Mouse (Mus musculus) midbrain, embryonic 10.5 days (tissue): ENCODE results near the gene Ugt2b38. TPM values are rescaled to one million over a fixed set of nuclear protein-coding genes. Genes with fewer than 3 reads are reported as not detected.
"Not testable (repeated sequence)": the region's sequence is repeated elsewhere in the genome, so short reads cannot be mapped to it uniquely, and the experiment has no call there.

Experiments used
- DNase-seq: peaks from one replicate; pipeline ENCODE4 v3.0.0-alpha.2; 2017; ENCODE audit warnings: low spot score
- H3K27ac ChIP-seq: fragments of 300-500 bp; sonication (generic); replicated peaks from 2 replicates; pipeline ENCODE4 v1.5.1; 2016; ENCODE audit warnings: mild to moderate bottlenecking
- H3K27me3 ChIP-seq: fragments of 300-500 bp; sonication (generic); 2 replicates; pipeline ENCODE4 v1.6.1; 2016; ENCODE audit warnings: low read depth, mild to moderate bottlenecking; ENCODE audit not compliant: poor library complexity, severe bottlenecking
- H3K36me3 ChIP-seq: fragments of 300-500 bp; sonication (generic); 2 replicates; pipeline ENCODE4 v1.6.1; 2016; ENCODE audit warnings: mild to moderate bottlenecking, moderate library complexity
- H3K4me1 ChIP-seq: fragments of 300-500 bp; sonication (generic); 2 replicates; pipeline ENCODE4 v1.6.1; 2016
- H3K4me3 ChIP-seq: fragments of 300-500 bp; sonication (generic); 2 replicates; pipeline ENCODE4 v1.5.1; 2016; ENCODE audit warnings: mild to moderate bottlenecking, moderate library complexity
- H3K9me3 ChIP-seq: fragments of 300-500 bp; sonication (generic); replicated peaks from 2 replicates; pipeline ENCODE4 v1.6.1; 2016; ENCODE audit warnings: mild to moderate bottlenecking
- WGBS: fragments of 180-500 bp; shearing (Covaris S2); methylation state at CpG from one replicate; pipeline ENCODE4 v1.1.7; 2016; 5-methylcytosine and 5-hydroxymethylcytosine counted together
- polyA plus RNA-seq: library from polyadenylated mRNA; unstranded; fragments of >200 nt; fragmentation: Nextera tagmentation; extraction: Ambion mirVana; gene quantifications from 2 replicates; pipeline ENCODE4 v1.2.1, GENCODE M21; 2016

The Ugt2b38 gene
- not detected in 2 replicates for polyA plus RNA-seq

DNA sequence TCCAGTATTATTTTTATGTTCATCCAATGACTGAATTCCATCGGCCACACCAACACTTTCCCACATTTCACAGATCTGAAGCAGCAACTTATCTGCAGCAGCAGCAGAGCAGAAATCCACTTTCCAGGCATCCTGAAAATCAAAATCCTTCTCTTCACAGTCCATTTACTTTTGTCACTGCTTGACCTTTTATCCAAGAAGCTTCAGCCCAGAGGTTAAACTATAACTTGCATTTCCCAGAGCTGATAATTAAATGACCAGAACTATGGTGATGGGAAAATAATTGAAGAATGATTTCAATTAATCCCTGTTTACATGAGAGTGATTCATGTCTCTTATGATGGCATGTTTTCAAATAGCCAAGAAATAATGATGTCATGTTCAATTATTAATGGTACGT is at the start of gene Ugt2b38:
Gene Ugt2b38 (minus strand): TSS at position 163 of the 400 bp plus-strand sequence.
- H3K9me3 ChIP-seq, H3K4me1 ChIP-seq, DNase-seq, H3K27ac ChIP-seq, H3K36me3 ChIP-seq, H3K4me3 ChIP-seq, H3K27me3 ChIP-seq: not testable (repeated sequence)
- WGBS, result 98% methylated on average over 2 of the region's 2 CpGs

DNA sequence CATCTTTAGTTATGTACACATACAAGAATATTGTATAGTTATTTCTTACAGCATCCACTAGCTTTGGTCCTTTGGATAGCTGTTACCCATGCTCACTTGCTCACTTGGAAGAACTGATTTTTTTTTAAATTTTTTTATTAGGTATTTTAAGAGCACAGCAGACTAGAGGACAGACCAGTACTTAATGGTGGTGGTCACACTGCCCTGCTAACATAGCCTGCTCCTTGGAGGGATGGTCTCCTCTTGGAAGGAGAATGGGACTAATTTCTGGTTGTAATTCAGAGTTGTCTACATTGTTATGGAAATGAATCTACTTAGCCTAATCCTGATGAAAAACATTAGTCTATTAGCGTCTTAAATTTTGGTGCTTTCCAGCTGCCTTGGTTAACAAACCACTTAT is 34.8 kb upstream of the Ugt2b38 start:
- no peaks in the 10 kb centered on the region for H3K4me1 ChIP-seq
- no peaks in the 10 kb centered on the region for H3K36me3 ChIP-seq
- no peaks in the 10 kb centered on the region for H3K27me3 ChIP-seq
- DNase-seq, result no peak
- no peak overlapping the region for H3K4me3 ChIP-seq
- no peak overlapping the region for H3K27ac ChIP-seq
- WGBS, result 20% methylated on average over 1 of the region's 1 CpGs
- H3K9me3 ChIP-seq, result no peaks in the 10 kb centered on the region

DNA sequence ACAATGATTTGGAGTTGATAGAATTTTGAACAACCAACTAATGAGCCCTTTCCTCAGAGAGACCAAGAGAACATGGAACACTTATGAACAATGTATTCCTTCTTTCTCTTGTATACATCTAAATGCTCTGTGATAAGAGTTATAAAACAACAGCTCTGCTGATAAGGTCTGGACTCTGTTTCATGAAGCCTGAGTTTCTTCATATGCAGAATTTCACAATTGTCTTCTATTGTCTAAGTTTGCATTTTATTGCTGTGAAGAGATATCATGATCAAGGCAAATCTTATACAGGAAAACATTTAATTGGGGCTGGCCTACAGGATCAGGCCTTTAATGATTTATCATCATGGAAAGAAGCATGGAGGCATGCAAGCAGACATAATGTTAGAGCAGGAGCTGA is 33.7 kb upstream of the Ugt2b38 start:
- Histone ChIP-seq H3K27me3 (no peaks in the 10 kb centered on the region), H3K4me3 (no peak overlapping the region), H3K9me3 (no peaks in the 10 kb centered on the region), H3K4me1 (no peaks in the 10 kb centered on the region), H3K36me3 (no peaks in the 10 kb centered on the region), H3K27ac (no peak overlapping the region)
- no peak for DNase-seq

DNA sequence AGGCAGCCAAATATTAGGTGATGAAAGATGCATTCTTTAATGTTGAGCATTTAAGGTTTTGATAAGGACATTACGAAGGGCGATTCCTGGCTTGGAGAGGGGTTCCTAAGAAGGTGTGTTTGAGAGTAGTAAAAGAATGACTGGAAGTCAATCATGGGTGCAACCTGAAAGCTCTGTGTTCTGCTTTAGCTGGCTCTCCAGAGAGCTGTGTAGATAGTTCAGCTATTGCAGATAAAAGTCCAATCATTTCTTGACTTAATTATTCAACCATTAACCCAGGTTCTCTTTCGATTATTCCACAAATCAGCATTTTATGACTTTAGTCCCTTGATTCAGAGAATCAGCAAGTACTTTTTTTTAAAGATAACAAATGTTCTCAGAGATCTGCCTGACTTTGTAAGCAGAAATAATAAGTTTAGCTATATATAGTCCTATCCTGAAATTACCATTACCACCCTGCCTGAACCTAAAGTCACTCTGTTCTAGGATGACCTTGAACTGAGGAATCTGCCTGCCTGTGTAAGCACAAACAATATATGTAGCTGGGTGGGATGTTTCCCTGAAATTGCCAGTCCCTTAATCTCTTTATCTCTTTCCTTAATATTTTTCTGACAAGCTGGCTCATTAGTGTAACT is 32.3 kb upstream of the Ugt2b38 start:
- DNase-seq, result no peak
- Histone ChIP-seq H3K27me3 (no peaks in the 10 kb centered on the region), H3K27ac (no peak overlapping the region), H3K36me3 (no peaks in the 10 kb centered on the region), H3K9me3 (no peaks in the 10 kb centered on the region), H3K4me3 (no peak overlapping the region), H3K4me1 (no peaks in the 10 kb centered on the region)
- 98% methylated on average over 3 of the region's 3 CpGs for WGBS

DNA sequence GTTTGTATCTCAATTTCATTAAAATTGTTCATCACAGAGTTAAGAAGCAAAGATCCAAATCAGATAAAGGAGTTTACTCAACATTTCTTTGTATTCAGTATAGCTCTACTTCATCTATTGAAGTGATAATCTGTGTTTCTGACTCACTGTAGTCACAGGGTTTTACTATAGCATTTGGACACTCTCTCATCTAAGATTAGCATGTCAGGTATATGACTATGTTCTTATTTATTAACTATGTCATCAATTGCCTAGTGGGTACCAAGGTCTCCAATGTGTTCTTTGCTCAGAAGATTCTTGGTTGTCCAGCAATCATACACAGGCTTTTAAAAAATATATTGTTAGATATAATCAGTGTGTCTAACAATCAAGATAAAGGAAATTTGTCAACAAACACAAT is 31.5 kb upstream of the Ugt2b38 start:
- Histone ChIP-seq H3K27ac (no peak overlapping the region), H3K36me3 (no peaks in the 10 kb centered on the region), H3K4me1 (no peaks in the 10 kb centered on the region), H3K9me3 (no peaks in the 10 kb centered on the region), H3K27me3 (no peaks in the 10 kb centered on the region), H3K4me3 (no peak overlapping the region)
- DNase-seq, result no peak

DNA sequence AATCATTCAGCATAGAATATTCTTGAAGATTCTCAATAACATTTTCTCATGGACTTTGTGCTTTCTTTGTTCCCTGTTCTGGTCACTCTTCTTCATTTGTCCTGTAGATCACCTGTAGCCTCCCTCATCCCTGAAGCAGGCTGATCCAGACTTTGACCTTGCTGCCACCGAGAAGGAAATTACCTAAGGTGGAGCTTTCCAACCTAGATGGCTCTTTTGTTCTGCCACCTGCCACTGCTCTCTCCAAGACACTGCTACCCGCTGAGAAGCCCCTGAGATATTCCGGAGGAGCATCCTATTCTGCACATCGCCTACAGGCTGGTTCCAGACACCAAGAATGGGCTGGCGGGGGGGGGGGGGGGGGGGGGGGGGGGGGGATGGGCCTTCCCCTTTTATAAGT is 28.5 kb upstream of the Ugt2b38 start:
- H3K27me3 ChIP-seq, DNase-seq, H3K4me3 ChIP-seq, H3K36me3 ChIP-seq, H3K9me3 ChIP-seq, H3K4me1 ChIP-seq, H3K27ac ChIP-seq: not testable (repeated sequence)
- WGBS, result 85% methylated on average over 4 of the region's 5 CpGs

DNA sequence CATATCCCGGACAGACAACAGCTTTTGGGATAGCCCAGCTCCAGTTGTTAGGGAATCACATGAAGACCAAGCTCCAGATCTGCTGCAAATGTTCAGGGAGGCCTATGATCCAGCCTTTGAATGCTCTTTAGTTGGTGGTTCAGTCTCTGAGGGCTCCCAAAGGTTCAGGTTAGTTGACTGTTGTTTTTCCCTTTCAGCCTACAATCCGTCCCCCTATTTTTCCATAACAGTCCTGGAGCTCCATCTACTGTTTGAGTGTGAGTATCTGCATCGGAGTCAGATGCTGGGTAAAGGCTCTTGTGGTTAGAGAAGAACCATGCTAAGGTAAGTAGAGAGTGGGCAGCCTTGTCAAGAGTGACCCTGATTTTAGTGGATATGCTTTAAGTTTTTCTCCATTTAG is 12.3 kb upstream of the Ugt2b38 start:
- no peaks in the 10 kb centered on the region for H3K4me1 ChIP-seq
- H3K36me3 ChIP-seq, result no peaks in the 10 kb centered on the region
- no peaks in the 10 kb centered on the region for H3K27me3 ChIP-seq
- H3K4me3 ChIP-seq, result no peak overlapping the region
- H3K27ac ChIP-seq, result no peak overlapping the region
- no peaks in the 10 kb centered on the region for H3K9me3 ChIP-seq
- DNase-seq, result peak; percentile 12
- 34% methylated on average over 3 of the region's 3 CpGs for WGBS

DNA sequence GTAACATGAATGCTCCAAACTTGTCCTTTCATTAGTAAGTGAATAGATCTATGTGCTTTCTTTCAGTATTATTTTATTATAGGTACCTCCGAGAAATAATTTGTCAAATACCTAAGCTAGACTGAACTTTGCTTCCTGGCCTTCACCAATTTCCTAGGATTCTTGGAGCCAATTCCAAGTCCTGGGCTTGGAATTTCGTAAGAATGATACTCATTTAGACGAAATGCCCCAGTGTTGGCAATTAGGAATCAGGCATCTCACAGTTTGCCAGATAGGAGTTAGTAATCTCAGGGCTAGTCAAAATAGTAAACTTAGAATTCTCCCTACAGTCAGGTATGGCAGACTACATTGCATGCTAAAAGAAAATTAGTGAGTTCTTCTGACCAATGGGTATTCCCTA is 1.7 kb upstream of the Ugt2b38 start:
- Histone ChIP-seq H3K27ac (no peak overlapping the region), H3K4me3 (no peak overlapping the region), H3K27me3 (no peaks in the 10 kb centered on the region), H3K36me3 (no peaks in the 10 kb centered on the region), H3K9me3 (no peaks in the 10 kb centered on the region), H3K4me1 (no peaks in the 10 kb centered on the region)
- WGBS, result 86% methylated on average over 3 of the region's 3 CpGs
- no peak for DNase-seq

DNA sequence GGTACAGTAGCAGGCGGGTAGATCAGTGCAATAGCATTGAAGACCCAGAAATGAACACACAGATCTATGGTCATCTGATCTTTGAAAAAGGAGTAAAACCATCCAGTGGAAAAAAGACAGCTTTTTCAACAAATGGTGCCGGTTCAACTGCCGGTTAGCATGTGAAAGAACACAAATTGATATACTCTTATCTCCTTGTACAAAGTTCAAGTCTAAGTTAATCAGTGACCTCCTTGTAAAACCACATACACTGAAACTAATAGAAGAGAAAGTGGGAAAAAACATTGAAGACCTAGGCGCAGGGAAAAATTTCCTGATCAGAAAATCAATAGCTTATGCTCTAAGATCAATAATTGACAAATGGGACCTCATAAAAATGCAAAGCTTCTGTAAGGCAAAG is 27.0 kb downstream of the Ugt2b38 start:
- Histone ChIP-seq H3K36me3 (no peaks in the 10 kb centered on the region), H3K4me1 (no peaks in the 10 kb centered on the region), H3K9me3 (no peaks in the 10 kb centered on the region), H3K27me3 (no peaks in the 10 kb centered on the region), H3K27ac (no peak overlapping the region), H3K4me3 (no peak overlapping the region)
- WGBS, result 92% methylated on average over 4 of the region's 4 CpGs
- no peak for DNase-seq

DNA sequence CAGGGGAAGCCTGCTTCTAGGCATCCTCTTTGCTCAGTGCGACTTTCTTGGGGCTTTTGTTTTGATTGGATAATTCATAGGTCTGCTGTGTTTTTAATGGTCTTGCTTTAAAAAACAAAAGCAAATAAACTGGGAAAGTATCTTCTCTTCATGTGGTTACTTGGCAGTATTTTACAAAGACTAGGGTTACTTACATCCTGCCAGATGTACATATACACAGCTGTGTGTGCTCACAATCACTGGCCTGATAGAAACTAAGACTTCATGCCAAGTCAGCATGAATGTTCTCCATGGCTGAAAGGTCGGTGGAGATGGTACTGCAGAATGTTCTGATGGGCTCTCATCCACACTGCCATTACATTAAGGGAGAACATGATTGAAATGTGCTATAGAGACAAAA is 33.2 kb downstream of the Ugt2b38 start:
- Histone ChIP-seq H3K27ac (no peak overlapping the region), H3K4me3 (no peak overlapping the region), H3K36me3 (no peaks in the 10 kb centered on the region), H3K27me3 (no peaks in the 10 kb centered on the region), H3K4me1 (no peaks in the 10 kb centered on the region), H3K9me3 (no peaks in the 10 kb centered on the region)
- WGBS, result 81% methylated on average over 2 of the region's 2 CpGs
- no peak for DNase-seq

DNA sequence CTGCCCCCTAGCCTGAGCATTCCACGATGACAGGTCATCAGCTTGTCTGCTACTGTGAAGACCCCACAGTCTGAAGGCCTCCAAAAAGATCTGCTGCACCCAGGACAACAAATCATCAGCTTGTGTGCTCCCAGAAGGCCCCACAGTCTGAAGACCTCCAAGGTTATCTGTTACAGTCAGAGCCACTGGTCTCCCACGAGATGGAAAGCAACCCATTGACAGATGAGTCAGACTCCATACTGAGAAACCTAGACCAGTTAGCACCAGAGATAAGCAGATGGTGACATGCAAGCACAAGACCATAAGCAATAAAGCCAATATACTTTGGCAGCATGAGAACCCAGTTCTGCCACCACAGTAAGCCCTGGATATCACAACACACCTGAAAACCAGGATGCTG is 43.8 kb downstream of the Ugt2b38 start:
- no peaks in the 10 kb centered on the region for H3K4me1 ChIP-seq
- no peak for DNase-seq
- no peak overlapping the region for H3K27ac ChIP-seq
- 79% methylated on average over 2 of the region's 2 CpGs for WGBS
- no peaks in the 10 kb centered on the region for H3K36me3 ChIP-seq
- H3K4me3 ChIP-seq, result no peak overlapping the region
- H3K9me3 ChIP-seq, result no peaks in the 10 kb centered on the region
- no peaks in the 10 kb centered on the region for H3K27me3 ChIP-seq

DNA sequence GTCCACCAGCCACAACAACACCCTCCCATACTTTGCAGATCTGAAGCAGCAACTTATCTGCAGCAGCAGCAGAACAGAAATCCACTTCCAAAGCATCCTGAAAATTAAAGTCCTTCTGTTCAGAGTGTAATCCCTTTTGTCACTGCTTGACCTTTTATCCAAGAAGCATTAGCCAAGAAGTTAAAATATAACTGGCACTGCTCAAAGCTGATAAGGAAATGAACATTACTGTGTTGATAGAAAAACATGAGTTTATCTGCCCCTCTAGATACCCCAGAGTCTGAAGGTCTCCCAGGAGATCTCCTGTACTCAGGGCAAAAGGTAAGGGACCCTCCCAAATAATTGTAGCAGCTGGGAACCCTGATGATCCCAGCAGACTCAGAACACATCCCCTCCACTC is 44.2 kb downstream of the Ugt2b38 start:
- Histone ChIP-seq H3K4me1 (no peaks in the 10 kb centered on the region), H3K27me3 (no peaks in the 10 kb centered on the region), H3K27ac (no peak overlapping the region), H3K9me3 (no peaks in the 10 kb centered on the region), H3K4me3 (no peak overlapping the region), H3K36me3 (no peaks in the 10 kb centered on the region)
- DNase-seq, result no peak

DNA sequence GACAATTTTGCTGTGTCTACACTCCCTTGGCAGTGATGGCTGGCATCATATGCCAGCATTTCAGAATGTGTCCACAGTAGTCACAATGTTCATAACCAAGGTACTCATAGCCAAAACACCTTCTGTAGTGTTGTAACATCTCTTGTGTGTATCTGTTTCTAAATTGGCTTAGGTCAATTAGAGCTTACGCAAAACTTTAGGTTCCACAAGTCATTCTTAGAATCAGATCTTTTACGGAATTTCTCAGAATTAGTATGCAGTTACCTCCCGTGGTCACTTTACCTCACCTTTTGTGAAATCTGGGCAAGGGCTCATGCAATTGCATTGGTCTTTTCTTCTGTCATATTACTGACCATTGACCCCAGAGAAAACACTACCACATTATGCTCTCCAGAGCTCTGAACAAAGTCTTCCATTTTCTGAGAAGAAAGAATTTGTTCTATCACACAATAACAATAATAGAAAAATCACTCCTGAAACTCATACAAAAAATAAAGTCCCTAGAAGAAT is 48.1 kb downstream of the Ugt2b38 start:
- DNase-seq, result no peak
- H3K27ac ChIP-seq, result no peak overlapping the region
- H3K4me3 ChIP-seq, result no peak overlapping the region
- H3K36me3 ChIP-seq, result no peaks in the 10 kb centered on the region
- H3K9me3 ChIP-seq, result no peaks in the 10 kb centered on the region
- H3K27me3 ChIP-seq, result no peaks in the 10 kb centered on the region
- 92% methylated on average over 3 of the region's 3 CpGs for WGBS
- H3K4me1 ChIP-seq, result no peaks in the 10 kb centered on the region

DNA sequence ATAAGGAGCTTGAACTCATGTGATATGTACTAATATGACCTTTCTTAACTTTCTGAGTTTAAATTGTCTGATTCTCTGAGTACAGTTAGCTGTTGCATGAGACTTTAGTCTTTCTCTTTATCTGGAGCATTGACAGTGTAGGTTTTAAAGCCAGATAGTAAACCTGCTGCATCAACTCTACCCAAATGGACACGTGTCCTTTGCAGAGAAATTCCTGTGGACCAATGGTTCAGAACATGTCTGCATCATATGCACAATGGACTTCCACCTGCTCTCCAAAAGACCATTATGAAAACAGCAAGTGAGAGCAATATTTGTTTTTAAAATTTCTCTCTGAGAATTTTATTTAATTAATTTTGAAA is 50.5 kb downstream of the Ugt2b38 start:
- H3K4me3 ChIP-seq, result no peak overlapping the region
- no peak for DNase-seq
- H3K36me3 ChIP-seq, result no peaks in the 10 kb centered on the region
- no peaks in the 10 kb centered on the region for H3K9me3 ChIP-seq
- no peaks in the 10 kb centered on the region for H3K4me1 ChIP-seq
- no peak overlapping the region for H3K27ac ChIP-seq
- 76% methylated on average over 1 of the region's 1 CpGs for WGBS
- no peaks in the 10 kb centered on the region for H3K27me3 ChIP-seq
